Mouse (Mus musculus) central nervous system, embryonic 11.5 days (tissue): Measurements from ENCODE around the gene Tspyl1. TPM values are rescaled to one million over a fixed set of nuclear protein-coding genes. Genes with fewer than 3 reads are reported as not detected.

Source experiments
- polyA plus RNA-seq: library from polyadenylated mRNA; depleted of rRNA; stranded (reverse); fragments of >200 nt; gene quantifications from 2 replicates; pipeline ENCODE4 v1.2.3, GENCODE M21; 2012; rRNA removed

The Tspyl1 gene
- 38.5 and 44.3 TPM in 2 replicates for polyA plus RNA-seq

GRCm38 (mm10) chr10:34281962-34282388, at the start of gene Tspyl1:
Gene Tspyl1 (plus strand): TSS chr10:34282190.

GRCm38 (mm10) chr10:34297299-34297979, 15.4 kb downstream of the Tspyl1 start, which contains the start of gene Tspyl4:
Gene Tspyl4 (plus strand): TSS chr10:34297442.

Other genes with a start within 250 kb of the Tspyl1 start
- not detected in 2 replicates for gene Trappc3l, start 244.6 kb upstream of the Tspyl1 start, polyA plus RNA-seq
- gene Calhm4, start 237.9 kb upstream of the Tspyl1 start, polyA plus RNA-seq: not detected in 2 replicates
- gene Calhm5, start 185.7 kb upstream of the Tspyl1 start, polyA plus RNA-seq: 0.13 and 0.15 TPM in 2 replicates
- gene Calhm6, start 154.2 kb upstream of the Tspyl1 start, polyA plus RNA-seq: 0.14 and 0.50 TPM in 2 replicates
- 11.9 and 24.6 TPM in 2 replicates for gene Dse, start 74.5 kb upstream of the Tspyl1 start, polyA plus RNA-seq
- 35.6 and 38.1 TPM in 2 replicates for gene Tspyl4, start 15.3 kb downstream of the Tspyl1 start, polyA plus RNA-seq
- not detected in 2 replicates for gene Col10a1, start 107.8 kb downstream of the Tspyl1 start, polyA plus RNA-seq
- gene Nt5dc1, start 136.4 kb downstream of the Tspyl1 start, polyA plus RNA-seq: 4.1 and 4.4 TPM in 2 replicates
- 1.1 and 2.2 TPM in 2 replicates for gene Frk, start 201.2 kb downstream of the Tspyl1 start, polyA plus RNA-seq